Mouse (Mus musculus): ENCODE measurements at regions not wholly inside any gene's neighbourhood (a gene's known extent, or its start where the extent isn't known, plus 50 kb on each side); places are given as distances from the start of the nearest gene placed in this dataset.

DNA sequence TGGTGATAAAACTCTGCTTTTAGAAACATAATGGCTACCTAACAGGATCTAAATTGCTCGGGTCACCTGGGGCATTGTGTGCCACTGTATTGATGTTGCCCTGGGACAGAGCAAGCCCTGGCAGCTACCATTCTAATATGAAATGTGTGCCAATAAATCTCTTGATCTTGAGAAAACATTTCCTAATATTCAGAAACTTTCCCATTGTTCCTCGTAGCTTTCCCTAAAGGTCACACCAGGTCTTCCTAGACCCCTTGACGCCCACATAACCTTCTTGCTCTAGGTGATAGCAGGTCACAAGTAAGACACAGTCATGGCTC is 378.2 kb upstream of the Mmadhc start:
- no peak for TF ChIP-seq CTCF (IDR thresholded peaks at IDR 0.05; ENCODE audit: control insufficient read depth, insufficient read depth, insufficient replicate concordance, low read depth, low read length)
- TF ChIP-seq POLR2A (IDR thresholded peaks at IDR 0.05; ENCODE audit: control insufficient read depth, low read depth, low read length) = no peak

Measured in testis, adult 2 months (tissue).